Mouse (Mus musculus) adipocyte (in vitro differentiated cells): ENCODE measurements around the gene Rab17.
A peak's percentile ranks its signal among the peaks of the same experiment; 100 is the strongest.

Experiments used
- DNase-seq: peaks from one replicate; pipeline ENCODE4 v3.0.0-alpha.2; 2016; ENCODE audit warnings: low spot score

Gene Rab17

DNA sequence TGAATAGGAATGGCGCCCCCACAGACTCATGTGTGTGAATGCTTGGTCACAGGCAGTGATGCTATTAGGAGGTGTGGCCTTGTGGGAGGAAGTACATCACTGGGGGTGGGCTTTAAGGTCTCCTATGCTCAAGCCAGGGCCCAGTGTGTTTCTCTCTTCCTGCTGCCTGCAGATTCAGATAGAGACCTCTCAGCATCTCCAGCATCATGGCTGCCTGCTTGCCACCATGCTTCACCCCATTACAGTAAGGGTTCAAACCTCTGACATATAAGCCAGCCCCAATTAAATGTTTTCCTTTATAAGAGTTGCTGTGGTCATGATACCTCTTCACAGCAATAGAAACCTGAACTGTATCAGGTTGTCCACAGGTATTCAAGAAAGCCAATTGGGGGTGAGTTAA, 26.5 kb upstream of the Rab17 start:
- DNase-seq = no peak

- DNase-seq = no peak
Observed at GRCm38 (mm10) chr1:90981346-90981745, 11.9 kb upstream of the Rab17 start.

- DNase-seq = peak; percentile 74
Observed at GRCm38 (mm10) chr1:90980638-90981330, 11.3 kb upstream of the Rab17 start.

GRCm38 (mm10) chr1:90975960-90976359, 6.5 kb upstream of the Rab17 start:
- DNase-seq = no peak

- peak; percentile 54 for DNase-seq
Observed at GRCm38 (mm10) chr1:90974906-90975649, 5.6 kb upstream of the Rab17 start.

GRCm38 (mm10) chr1:90973574-90973911, 4.1 kb upstream of the Rab17 start:
- no peak for DNase-seq

DNA sequence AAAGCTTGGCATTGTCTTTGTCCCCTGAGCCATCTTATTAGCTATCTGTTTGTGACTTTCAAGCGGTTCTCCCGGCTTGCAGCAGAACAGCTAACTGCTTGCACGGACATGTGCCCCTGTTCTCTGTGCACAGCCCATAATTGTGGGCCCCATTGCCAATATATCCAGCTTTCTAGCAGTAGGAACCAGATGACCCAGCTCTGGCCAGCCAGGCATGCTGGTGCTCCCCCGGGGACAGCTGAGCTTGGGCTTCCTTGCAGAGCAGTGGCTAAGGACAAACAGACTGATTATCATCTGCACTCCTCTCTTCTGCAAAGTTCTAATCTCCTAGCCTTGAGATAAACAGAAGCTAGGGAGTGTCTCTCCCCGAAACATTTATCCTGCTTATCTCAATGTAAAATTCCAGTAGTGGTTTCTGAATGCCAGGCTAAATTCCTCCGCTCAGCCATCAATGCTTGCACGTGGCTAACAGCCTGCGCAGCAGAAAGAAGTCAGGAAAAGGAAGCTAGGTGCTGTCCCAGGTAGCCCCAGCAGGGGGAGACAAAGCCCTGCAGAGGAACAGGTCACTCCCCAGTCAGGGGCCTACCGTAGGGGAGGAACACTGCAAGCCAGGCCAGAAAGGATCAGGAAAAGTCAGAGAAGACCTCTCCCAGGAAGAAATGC, 3.6 kb upstream of the Rab17 start:
- peak; percentile 93 for DNase-seq

DNA sequence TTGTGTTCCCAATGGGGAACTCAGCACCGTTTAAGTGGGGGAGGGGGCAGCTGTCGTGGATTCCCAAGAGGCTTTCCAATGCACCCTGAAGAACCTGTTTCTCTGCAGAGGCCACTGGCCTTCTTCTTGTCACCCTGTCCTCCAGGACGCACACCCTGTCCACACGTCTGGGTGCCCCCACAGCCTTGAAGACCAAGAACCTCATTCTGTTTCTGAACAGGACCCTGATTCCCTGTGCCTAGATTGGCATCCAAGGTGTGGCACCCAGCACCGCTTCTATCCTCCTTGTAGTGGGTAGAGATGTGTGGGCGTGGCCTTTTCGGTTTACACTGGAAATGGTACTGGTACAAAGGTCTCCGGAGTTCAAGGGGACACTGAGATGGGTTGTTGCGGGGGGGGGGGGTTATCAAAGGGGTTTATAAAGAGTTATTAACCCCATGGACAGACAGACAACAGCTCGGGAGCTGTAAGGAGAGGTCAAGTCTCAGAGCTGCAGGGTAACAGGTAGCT, 475 bp upstream of the Rab17 start:
- DNase-seq = no peak

- no peak for DNase-seq
Observed at GRCm38 (mm10) chr1:90968649-90969048, 812 bp downstream of the Rab17 start.

GRCm38 (mm10) chr1:90967583-90967982, 1.9 kb downstream of the Rab17 start:
- DNase-seq = peak; percentile 61

GRCm38 (mm10) chr1:90962994-90963393, 6.5 kb downstream of the Rab17 start:
- DNase-seq = peak; percentile 39

GRCm38 (mm10) chr1:90962526-90962925, 6.9 kb downstream of the Rab17 start:
- DNase-seq = no peak

DNA sequence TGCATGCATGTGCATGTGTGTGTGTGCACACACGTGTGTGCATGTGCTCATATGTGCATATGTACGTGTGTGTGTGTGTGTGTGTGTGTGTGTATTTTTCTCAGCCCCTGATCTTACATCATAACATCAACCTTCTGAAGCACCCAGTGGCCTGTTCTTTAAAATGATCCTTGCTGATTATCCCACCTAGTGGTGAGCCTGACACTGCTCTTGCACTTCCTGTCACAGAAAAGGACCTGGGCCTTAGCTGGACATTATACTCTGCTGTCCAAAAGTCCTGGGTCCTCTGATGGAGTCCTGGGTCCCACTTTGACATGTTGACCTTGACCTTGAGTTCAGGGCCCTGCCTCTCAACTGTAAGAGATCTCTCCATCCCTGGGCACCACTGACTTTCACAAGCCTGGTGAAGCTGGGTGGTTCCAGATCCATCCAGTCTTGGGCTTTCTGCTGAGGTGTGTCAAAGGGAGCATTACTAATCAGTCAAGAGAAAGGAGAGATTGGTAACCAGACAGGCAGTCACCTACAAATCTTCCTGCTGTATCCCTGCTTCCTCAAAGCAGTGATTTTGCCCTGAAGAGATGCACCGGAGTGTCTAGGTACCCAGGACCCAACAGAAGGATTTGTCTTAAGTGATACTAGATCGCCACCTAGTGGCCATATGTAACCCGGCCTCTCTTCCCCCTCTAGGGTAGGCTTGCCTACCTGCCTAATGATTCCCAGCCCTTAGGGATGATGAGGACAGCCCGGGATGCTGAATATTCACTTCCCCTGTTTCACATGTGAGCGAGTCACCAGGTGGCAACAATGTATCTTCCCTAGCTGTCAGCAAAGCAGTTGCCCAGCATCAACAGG, 13.0 kb downstream of the Rab17 start:
- DNase-seq = peak; percentile 78

DNA sequence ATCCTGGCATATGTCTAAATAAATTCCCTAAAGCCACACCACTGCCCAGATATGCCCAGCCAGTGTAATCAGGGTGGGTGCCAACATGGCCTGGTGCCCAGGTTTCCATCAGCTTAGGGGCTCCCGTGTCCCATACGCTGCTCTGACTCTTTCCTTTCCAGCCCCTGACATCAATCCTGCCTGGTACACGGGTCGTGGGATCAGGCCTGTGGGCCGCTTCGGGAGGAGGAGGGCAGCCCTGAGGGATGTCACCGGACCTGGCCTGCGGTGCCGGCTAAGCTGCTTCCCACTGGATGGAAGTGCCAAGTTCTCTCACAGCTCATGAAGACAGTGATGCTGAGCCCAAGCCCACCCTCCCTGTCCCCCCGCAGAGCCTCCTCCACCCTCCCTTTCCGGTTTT, 15.8 kb downstream of the Rab17 start:
- no peak for DNase-seq

- DNase-seq = no peak
Observed at GRCm38 (mm10) chr1:90952808-90953207, 16.7 kb downstream of the Rab17 start, which contains the start of gene Prlh. TSS of gene Prlh (plus strand) at chr1:90953108.

GRCm38 (mm10) chr1:90951670-90952069, 17.8 kb downstream of the Rab17 start:
- no peak for DNase-seq

DNA sequence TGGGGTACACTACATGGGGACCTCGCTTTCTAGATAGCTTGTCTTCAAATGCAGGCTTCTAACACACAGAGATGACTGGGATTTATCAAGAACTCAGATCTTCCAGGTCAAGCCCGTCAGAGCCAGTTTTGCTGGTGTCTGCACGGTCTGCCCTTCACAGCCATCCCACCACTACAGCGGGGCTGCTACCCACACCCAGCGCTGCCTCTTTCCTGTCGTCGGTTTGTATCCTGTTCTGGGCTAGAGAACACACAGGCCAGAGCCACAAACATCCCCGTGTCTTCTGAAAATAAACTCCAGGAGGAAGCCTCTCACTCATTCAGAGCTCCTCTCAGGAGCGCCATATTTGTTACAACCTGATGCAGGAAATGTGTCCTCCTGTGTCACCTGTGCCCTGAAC, 20.2 kb downstream of the Rab17 start:
- no peak for DNase-seq

DNA sequence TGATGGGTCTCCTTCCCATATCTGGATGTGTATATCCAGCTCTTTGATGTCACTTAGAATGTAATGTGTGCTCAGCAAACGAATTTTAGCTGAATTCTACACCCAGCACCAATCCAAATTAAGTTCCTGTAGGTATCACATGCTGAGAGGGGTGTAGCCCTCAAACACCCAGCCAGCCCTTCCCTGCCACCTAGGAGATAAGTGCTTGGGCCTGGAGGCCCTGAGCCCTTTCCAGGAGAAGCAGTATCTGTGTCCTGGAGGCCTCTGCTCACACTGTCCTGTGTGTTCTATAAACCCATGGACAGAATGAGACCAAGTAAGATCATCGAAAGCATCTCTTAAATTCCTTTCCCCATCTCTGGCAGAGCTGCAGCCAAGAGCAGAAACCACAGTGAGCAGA, 22.2 kb downstream of the Rab17 start:
- no peak for DNase-seq

DNA sequence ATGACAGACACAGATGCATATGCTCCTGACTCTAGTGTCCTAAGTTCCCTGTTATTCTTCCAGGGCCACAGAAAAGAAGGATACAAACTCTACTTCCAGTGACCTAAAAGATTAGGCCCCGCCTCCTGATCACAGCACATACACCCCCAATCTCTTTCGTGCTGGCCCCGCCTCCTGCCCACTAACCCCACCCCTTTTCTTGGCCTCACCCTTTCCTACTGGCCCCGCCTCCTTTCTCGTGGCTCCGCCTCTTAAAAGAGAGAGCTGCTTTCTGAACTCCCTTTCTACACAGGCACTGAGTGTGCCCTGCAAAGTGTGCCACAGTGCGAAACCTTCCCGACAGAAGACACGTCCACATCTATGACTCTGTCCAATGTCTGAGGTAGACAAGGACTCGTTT, 24.3 kb downstream of the Rab17 start:
- DNase-seq = no peak

- no peak for DNase-seq
Observed at GRCm38 (mm10) chr1:90939980-90940379, 29.5 kb downstream of the Rab17 start.

DNA sequence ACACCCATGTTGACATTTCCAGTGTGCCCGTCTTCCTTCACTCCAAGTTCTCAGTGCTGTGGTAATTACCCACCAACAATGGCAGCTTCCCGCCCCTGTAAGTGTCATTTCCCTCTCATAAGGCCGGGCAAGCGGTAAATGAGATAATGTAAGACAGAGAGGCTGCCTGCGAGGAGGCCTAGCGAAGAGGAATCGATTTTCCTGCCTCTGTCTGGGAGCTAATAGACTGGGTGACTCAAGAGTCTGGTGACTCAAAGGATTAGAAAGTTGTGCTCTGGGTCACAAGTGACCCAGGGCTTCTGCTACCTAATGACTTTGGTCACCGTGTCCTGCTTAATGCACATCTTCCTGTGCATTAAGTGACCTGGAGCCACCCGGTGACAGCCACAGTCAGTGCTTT, 32.5 kb downstream of the Rab17 start:
- DNase-seq = no peak

DNA sequence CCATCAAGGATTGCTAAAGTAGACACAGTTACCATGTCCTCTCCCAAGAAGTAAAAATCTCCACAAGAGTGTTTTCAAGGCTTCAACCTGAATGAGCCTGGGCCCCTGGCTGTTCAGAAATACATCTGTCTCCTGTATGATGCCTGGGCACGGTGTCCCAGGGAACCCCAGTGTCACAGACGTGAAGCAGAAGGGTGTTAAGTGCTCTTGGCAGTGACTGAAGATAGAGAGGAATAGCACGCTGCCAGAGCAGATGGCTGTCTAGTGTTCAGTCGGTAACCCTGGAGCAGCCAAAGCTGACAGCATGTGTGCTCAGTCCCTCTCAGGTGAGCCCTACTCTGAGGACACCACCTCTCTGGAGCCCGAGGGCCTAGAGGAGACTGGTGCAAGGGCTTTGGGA, 36.5 kb downstream of the Rab17 start:
- DNase-seq = no peak
